Comparison of ENCODE assay signal across 17 mouse cellular contexts in genomic region chr4:101603635-101604034, GRCm38 (mm10).
"Had no signal": no experiment of that assay in that cellular context is flagged by ENCODE, and none has a peak within 500 bp of the region (broad histone marks: within the 10 kb centered on the region; RNA-seq: fewer than 3 reads in every experiment).

No protein-coding gene starts in this region.

- H3K36me3 ChIP-seq: limb, embryonic 13.5 days; midbrain, embryonic 12.5 days; stomach, embryonic 15.5 days had no signal

- DNase-seq: kidney, postnatal 25 days; layer of hippocampus, adult 9-11 months; layer of hippocampus, postnatal 36 days; left cerebral cortex, postnatal 4 days; lung, adult 18-20 months; lung, postnatal 4 days; right cerebral cortex, postnatal 14 days; thymus, adult 2 months; thymus, postnatal 25 days had no signal

- H3K4me2 ChIP-seq: limb, embryonic 13.5 days; midbrain, embryonic 12.5 days; neural tube, embryonic 13.5 days; stomach, embryonic 15.5 days had no signal

- H3K9ac ChIP-seq: limb, embryonic 13.5 days; liver, embryonic 14.5 days; midbrain, embryonic 12.5 days; neural tube, embryonic 13.5 days; stomach, embryonic 15.5 days had no signal

- H3K9me3 ChIP-seq: limb, embryonic 13.5 days; megakaryocyte, embryonic 14.5 days; midbrain, embryonic 12.5 days; neural tube, embryonic 13.5 days; stomach, embryonic 15.5 days had no signal

- ATAC-seq: lung, postnatal 0 days; midbrain, embryonic 16.5 days had no signal

- H3K27ac ChIP-seq: limb, embryonic 13.5 days; liver, embryonic 14.5 days; midbrain, embryonic 12.5 days; neural tube, embryonic 13.5 days; stomach, embryonic 15.5 days had no signal

- H3K4me3 ChIP-seq: limb, embryonic 13.5 days; megakaryocyte, embryonic 14.5 days; midbrain, embryonic 12.5 days; neural tube, embryonic 13.5 days; stomach, embryonic 15.5 days had no signal

- H3K4me1 ChIP-seq: limb, embryonic 13.5 days; megakaryocyte, embryonic 14.5 days; midbrain, embryonic 12.5 days; neural tube, embryonic 13.5 days; stomach, embryonic 15.5 days had no signal

- H3K27me3 ChIP-seq: limb, embryonic 13.5 days; megakaryocyte, embryonic 14.5 days; midbrain, embryonic 12.5 days; neural tube, embryonic 13.5 days; stomach, embryonic 15.5 days had no signal
